ENCODE assay signal across 14 mouse cellular contexts in the genomic region with DNA sequence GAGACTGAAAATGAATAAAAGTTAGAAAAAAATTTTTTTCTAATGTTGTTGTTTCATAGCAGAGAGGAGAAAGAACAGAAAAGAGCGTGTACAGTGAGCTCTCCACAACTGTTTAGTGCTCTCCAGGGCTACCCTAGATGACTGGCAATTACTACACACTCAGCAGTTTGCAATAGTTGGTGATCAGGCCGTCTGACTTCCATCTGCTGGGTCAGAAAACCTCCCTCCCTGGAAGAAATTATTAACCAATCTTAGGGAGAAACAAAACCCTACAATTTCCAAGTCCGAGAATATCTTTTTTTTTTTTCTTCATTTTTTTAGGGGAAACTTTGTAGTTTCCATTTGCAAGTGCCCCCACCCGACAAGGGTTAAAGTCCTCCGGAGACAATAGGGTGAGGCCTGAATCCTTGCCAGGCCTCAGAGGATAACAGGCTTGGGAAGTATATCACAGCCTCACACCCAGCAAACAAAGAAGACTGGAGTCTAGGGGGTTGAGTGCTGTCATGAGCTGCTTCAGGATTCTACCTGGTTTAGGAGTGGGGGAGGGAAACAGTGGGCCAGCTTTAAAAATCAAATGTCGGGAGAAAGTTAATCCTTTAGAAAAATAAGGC.
DNase-seq lines count a peak whose midpoint lies in the region; ATAC-seq and TF ChIP-seq lines count a peak whose summit lies in the region.
"Had no signal": no experiment of that assay in that cellular context is flagged by ENCODE, and none has a peak within 500 bp of the region (broad histone marks: within the 10 kb centered on the region; RNA-seq: fewer than 3 reads in every experiment).

No protein-coding gene starts in this region.

- H3K36me3 ChIP-seq in hindbrain, embryonic 13.5 days = peaks cover 18% of the 10 kb centered on the region
- H3K36me3 ChIP-seq in hindbrain, embryonic 16.5 days (ENCODE audit: control insufficient read depth, insufficient read depth, low read length) = peaks cover 5% of the 10 kb centered on the region; the same call in 1 of the 2 replicates
- H3K36me3 ChIP-seq in forebrain, embryonic 13.5 days (ENCODE audit: poor library complexity, severe bottlenecking) = peaks cover 10% of the 10 kb centered on the region
- H3K36me3 ChIP-seq in kidney, embryonic 14.5 days (ENCODE audit: control insufficient read depth, insufficient read depth, low read length) = peaks cover 7% of the 10 kb centered on the region; the same call in 1 of the 2 replicates
- H3K36me3 ChIP-seq in neural tube, embryonic 14.5 days (ENCODE audit: control insufficient read depth, insufficient read depth, low read length) = no peaks in the 10 kb centered on the region
- H3K36me3 ChIP-seq in heart, embryonic 12.5 days = peaks cover 7% of the 10 kb centered on the region; the same call in 1 of the 2 replicates
- no peaks in the 10 kb centered on the region for H3K36me3 ChIP-seq in lung, postnatal 0 days (ENCODE audit: insufficient read depth, low read length)

- no peaks in the 10 kb centered on the region for H3K9me3 ChIP-seq in hindbrain, embryonic 13.5 days
- H3K9me3 ChIP-seq in hindbrain, embryonic 16.5 days (ENCODE audit: control insufficient read depth, low read length) = no peaks in the 10 kb centered on the region
- H3K9me3 ChIP-seq in forebrain, embryonic 13.5 days (replicated peaks) = no peaks in the 10 kb centered on the region
- H3K9me3 ChIP-seq in kidney, embryonic 14.5 days (ENCODE audit: control insufficient read depth, low read length) = no peaks in the 10 kb centered on the region
- H3K9me3 ChIP-seq in neural tube, embryonic 14.5 days (ENCODE audit: control insufficient read depth, low read length) = no peaks in the 10 kb centered on the region
- H3K9me3 ChIP-seq in heart, embryonic 12.5 days (replicated peaks) = no peaks in the 10 kb centered on the region
- H3K9me3 ChIP-seq in lung, postnatal 0 days (ENCODE audit: low read length) = no peaks in the 10 kb centered on the region
- H3K9me3 ChIP-seq: megakaryocyte, embryonic 14.5 days had no signal

- no peak for TF ChIP-seq CTCF in lung, postnatal 0 days (IDR thresholded peaks at IDR 0.05)

- peak overlapping the region; percentile 55 for H3K27ac ChIP-seq in hindbrain, embryonic 13.5 days
- no peak overlapping the region for H3K27ac ChIP-seq in hindbrain, embryonic 16.5 days (ENCODE audit: low read depth, low read length)
- H3K27ac ChIP-seq in forebrain, embryonic 13.5 days = no peak overlapping the region
- H3K27ac ChIP-seq in kidney, embryonic 14.5 days (ENCODE audit: low read depth, low read length) = 0 out of 2 replicates have a peak overlapping the region, but pooled peaks have one; percentile 43
- H3K27ac ChIP-seq in neural tube, embryonic 14.5 days (ENCODE audit: low read depth, low read length) = peak overlapping the region; percentile 19; the same call in 1 of the 2 replicates
- H3K27ac ChIP-seq in heart, embryonic 12.5 days (ENCODE audit: poor library complexity, severe bottlenecking) = no peak overlapping the region
- H3K27ac ChIP-seq in lung, postnatal 0 days (ENCODE audit: low read length) = no peak overlapping the region

- H3K9ac ChIP-seq in hindbrain, embryonic 13.5 days = no peak overlapping the region; the same call in 1 of the 2 replicates
- no peak overlapping the region for H3K9ac ChIP-seq in hindbrain, embryonic 16.5 days (ENCODE audit: low read depth, low read length)
- peak overlapping the region; percentile 26; the same call in 1 of the 2 replicates for H3K9ac ChIP-seq in forebrain, embryonic 13.5 days
- no peak overlapping the region for H3K9ac ChIP-seq in kidney, embryonic 14.5 days (ENCODE audit: low read depth, low read length)
- H3K9ac ChIP-seq in neural tube, embryonic 14.5 days (replicated peaks; ENCODE audit: low read depth, low read length) = no peak overlapping the region
- no peak overlapping the region for H3K9ac ChIP-seq in heart, embryonic 12.5 days
- no peak overlapping the region for H3K9ac ChIP-seq in lung, postnatal 0 days (replicated peaks; ENCODE audit: low read depth)

- DNase-seq in urinary bladder, postnatal 10 days (ENCODE audit: low spot score) = no peak
- DNase-seq in lung, postnatal 0 days (ENCODE audit: low spot score) = no peak
- DNase-seq: adrenal gland, adult 2 months; embryo, embryonic 11 days; thymus, adult 18-20 months had no signal

- no peak overlapping the region for H3K4me3 ChIP-seq in hindbrain, embryonic 13.5 days
- no peak overlapping the region for H3K4me3 ChIP-seq in hindbrain, embryonic 16.5 days (ENCODE audit: low read length)
- no peak overlapping the region for H3K4me3 ChIP-seq in forebrain, embryonic 13.5 days
- no peak overlapping the region for H3K4me3 ChIP-seq in kidney, embryonic 14.5 days (ENCODE audit: low read length)
- H3K4me3 ChIP-seq in neural tube, embryonic 14.5 days (ENCODE audit: low read depth, low read length) = no peak overlapping the region
- H3K4me3 ChIP-seq in heart, embryonic 12.5 days = no peak overlapping the region
- H3K4me3 ChIP-seq in lung, postnatal 0 days (ENCODE audit: low read depth, low read length) = no peak overlapping the region
- H3K4me3 ChIP-seq: megakaryocyte, embryonic 14.5 days had no signal

- no peaks in the 10 kb centered on the region for H3K27me3 ChIP-seq in hindbrain, embryonic 13.5 days
- H3K27me3 ChIP-seq in hindbrain, embryonic 16.5 days (replicated peaks; ENCODE audit: control insufficient read depth, insufficient read depth, low read length) = no peaks in the 10 kb centered on the region
- H3K27me3 ChIP-seq in forebrain, embryonic 13.5 days = no peaks in the 10 kb centered on the region
- H3K27me3 ChIP-seq in kidney, embryonic 14.5 days (ENCODE audit: control insufficient read depth, insufficient read depth, low read length) = no peaks in the 10 kb centered on the region
- H3K27me3 ChIP-seq in neural tube, embryonic 14.5 days (ENCODE audit: control insufficient read depth, insufficient read depth, low read length) = no peaks in the 10 kb centered on the region
- H3K27me3 ChIP-seq in heart, embryonic 12.5 days (replicated peaks) = no peaks in the 10 kb centered on the region
- no peaks in the 10 kb centered on the region for H3K27me3 ChIP-seq in lung, postnatal 0 days (replicated peaks; ENCODE audit: insufficient read depth, low read length)
- H3K27me3 ChIP-seq: megakaryocyte, embryonic 14.5 days; Patski had no signal

- no peak for TF ChIP-seq EP300 in lung, postnatal 0 days (IDR thresholded peaks at IDR 0.05)

- no peak overlapping the region for H3K4me2 ChIP-seq in hindbrain, embryonic 13.5 days
- no peak overlapping the region for H3K4me2 ChIP-seq in hindbrain, embryonic 16.5 days (ENCODE audit: low read length)
- H3K4me2 ChIP-seq in forebrain, embryonic 13.5 days = no peak overlapping the region
- no peak overlapping the region for H3K4me2 ChIP-seq in kidney, embryonic 14.5 days (replicated peaks; ENCODE audit: low read depth, low read length)
- no peak overlapping the region for H3K4me2 ChIP-seq in neural tube, embryonic 14.5 days (ENCODE audit: low read depth, low read length)
- H3K4me2 ChIP-seq in heart, embryonic 12.5 days = no peak overlapping the region
- no peak overlapping the region for H3K4me2 ChIP-seq in lung, postnatal 0 days (replicated peaks; ENCODE audit: low read depth, low read length)
- H3K4me2 ChIP-seq: heart, embryonic 11.5 days had no signal

- no peak for ATAC-seq in hindbrain, embryonic 13.5 days (ENCODE audit: low FRiP score)
- ATAC-seq in hindbrain, embryonic 16.5 days = no peak
- no peak for ATAC-seq in forebrain, embryonic 13.5 days
- no peak for ATAC-seq in kidney, embryonic 14.5 days (ENCODE audit: low FRiP score, low TSS enrichment)
- no peak for ATAC-seq in neural tube, embryonic 14.5 days (ENCODE audit: low read depth)
- no peak for ATAC-seq in heart, embryonic 12.5 days (ENCODE audit: insufficient number of reproducible peaks, low FRiP score)
- ATAC-seq in lung, postnatal 0 days = no peak
- ATAC-seq: Patski had no signal

- 53% methylated on average over 6 of the region's 6 CpGs for WGBS in hindbrain, embryonic 13.5 days
- 41% methylated on average over 6 of the region's 6 CpGs for WGBS in hindbrain, embryonic 16.5 days
- WGBS in forebrain, embryonic 13.5 days = 30% methylated on average over 6 of the region's 6 CpGs
- WGBS in kidney, embryonic 14.5 days = 36% methylated on average over 6 of the region's 6 CpGs
- 17% methylated on average over 6 of the region's 6 CpGs for WGBS in neural tube, embryonic 14.5 days
- WGBS in heart, embryonic 12.5 days = 58% methylated on average over 6 of the region's 6 CpGs
- WGBS in lung, postnatal 0 days = 49% methylated on average over 6 of the region's 6 CpGs

- H3K4me1 ChIP-seq in hindbrain, embryonic 13.5 days (replicated peaks) = peaks cover 32% of the 10 kb centered on the region
- peaks cover 4% of the 10 kb centered on the region for H3K4me1 ChIP-seq in hindbrain, embryonic 16.5 days (ENCODE audit: control insufficient read depth, insufficient read depth, low read depth, low read length)
- peaks cover 18% of the 10 kb centered on the region for H3K4me1 ChIP-seq in forebrain, embryonic 13.5 days
- H3K4me1 ChIP-seq in kidney, embryonic 14.5 days (ENCODE audit: control insufficient read depth, insufficient read depth, low read length) = peaks cover 8% of the 10 kb centered on the region; the same call in 1 of the 2 replicates
- H3K4me1 ChIP-seq in neural tube, embryonic 14.5 days (ENCODE audit: control insufficient read depth, insufficient read depth, low read length) = peaks cover 26% of the 10 kb centered on the region
- H3K4me1 ChIP-seq in heart, embryonic 12.5 days (replicated peaks) = peaks cover 4% of the 10 kb centered on the region; the same call in 1 of the 2 replicates
- H3K4me1 ChIP-seq in lung, postnatal 0 days (ENCODE audit: insufficient read depth, low read depth, low read length) = no peaks in the 10 kb centered on the region
- H3K4me1 ChIP-seq: megakaryocyte, embryonic 14.5 days had no signal

Comparison
In these comparisons a context has a peak if more than half of its experiments do, and no peak if none do; other contexts are left out.
1. H3K27ac ChIP-seq: peak in hindbrain, embryonic 13.5 days (single experiment), kidney, embryonic 14.5 days (single experiment) and neural tube, embryonic 14.5 days (single experiment); none in hindbrain, embryonic 16.5 days (single experiment), forebrain, embryonic 13.5 days (single experiment), heart, embryonic 12.5 days (single experiment) and lung, postnatal 0 days (single experiment).